Mouse (Mus musculus) cerebellum, adult 8-10 months (tissue): ENCODE results near the gene Rora.

Experiments
- DNase-seq: peaks from one replicate; pipeline ENCODE4 v3.0.0; 2022

Gene Rora

DNA sequence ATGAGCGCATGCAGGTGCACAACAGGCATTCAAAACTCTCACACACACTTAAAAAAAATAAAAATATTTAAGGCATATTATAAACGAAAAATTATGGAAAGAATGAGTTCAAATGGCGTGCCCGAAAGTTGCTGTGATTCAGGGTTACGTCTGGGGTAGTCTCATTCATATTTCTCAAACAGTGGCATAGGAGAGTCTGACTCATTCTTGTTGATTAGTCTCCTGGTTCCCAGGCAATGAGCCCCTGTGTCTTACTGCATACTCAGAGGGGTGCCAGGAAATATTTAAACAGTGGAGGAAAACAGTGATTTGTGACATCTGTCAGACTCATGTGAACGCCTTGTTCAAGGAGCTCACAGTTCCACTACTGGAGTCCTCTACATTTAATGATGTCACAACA is 316.5 kb downstream of the Rora start:
- no peak for DNase-seq

DNA sequence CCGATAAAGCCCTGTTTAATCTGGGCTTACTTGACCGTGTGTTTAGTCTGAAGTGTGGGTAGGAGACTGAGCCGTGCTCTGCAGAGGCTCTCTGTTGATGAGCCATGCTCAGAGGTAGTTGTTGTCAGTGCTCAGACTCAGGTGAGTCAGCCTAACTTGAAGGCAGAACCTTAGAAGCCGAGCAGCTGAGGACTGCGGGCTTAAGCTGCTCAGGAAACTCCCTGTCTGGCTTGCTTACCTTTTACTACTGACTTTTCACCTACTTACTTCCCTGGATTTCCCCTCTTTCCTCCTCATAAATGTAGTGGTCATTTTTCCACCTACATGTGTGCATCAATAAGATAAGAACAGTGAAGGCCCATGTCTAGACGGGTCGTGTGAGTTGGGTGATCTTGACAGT is 318.7 kb downstream of the Rora start:
- no peak for DNase-seq

DNA sequence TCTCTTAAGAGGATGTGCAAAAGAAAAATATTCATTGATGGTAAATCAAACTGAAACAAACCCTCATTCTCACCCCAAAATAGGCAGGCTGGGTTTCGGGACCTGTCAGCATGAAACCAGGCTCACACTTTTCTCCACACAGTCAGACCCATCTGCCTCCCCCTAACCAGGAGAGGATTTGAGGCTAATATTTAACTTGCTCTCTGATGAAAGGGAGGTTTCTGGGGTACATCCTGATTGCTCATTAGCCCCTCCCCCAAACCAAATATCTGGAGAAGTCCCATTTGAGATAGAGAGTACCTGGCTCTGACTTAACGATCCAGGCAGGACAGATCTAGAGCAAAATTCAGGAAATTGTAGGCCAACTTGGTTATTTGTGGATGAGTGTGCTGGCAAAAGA is 320.9 kb downstream of the Rora start:
- DNase-seq, result no peak

DNA sequence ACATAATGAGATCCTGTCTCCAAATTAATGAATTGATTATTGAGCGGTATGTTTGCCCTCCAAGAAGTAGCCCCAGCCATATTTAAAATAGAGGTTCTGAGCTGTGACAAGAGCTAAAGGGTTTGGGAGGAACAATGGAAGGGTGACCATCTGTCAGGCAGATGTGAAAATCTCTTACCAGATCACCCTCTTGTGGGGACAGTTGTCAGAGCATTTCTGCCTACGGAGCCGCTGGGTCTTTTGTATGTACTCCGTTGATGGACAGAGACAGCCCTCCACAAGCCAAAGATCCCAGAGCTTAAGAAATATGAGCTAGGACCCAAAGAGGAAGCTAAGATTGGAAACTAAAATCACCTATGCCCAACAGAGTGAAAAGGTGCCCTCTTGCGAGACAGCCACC is 322.6 kb downstream of the Rora start:
- DNase-seq, result no peak

DNA sequence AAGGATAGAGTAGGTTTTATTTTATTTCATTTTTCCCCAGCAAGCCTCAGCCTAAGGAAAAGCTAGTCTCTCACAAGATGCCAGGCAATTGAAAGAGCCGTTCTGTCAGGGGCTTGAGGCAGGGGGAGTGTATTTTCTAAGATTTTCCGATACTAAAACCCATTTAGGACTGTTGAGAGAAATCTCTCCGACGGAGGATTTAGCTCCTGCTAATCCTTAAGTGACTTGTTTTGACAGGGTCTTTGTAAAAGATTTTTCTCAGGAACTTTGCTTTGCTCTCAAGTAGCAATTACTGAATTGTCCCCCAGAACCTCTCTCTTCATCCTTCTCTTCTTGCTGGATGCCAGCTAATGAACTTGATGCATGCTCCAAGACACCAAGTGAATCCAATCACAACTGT is 323.3 kb downstream of the Rora start:
- DNase-seq, result no peak

DNA sequence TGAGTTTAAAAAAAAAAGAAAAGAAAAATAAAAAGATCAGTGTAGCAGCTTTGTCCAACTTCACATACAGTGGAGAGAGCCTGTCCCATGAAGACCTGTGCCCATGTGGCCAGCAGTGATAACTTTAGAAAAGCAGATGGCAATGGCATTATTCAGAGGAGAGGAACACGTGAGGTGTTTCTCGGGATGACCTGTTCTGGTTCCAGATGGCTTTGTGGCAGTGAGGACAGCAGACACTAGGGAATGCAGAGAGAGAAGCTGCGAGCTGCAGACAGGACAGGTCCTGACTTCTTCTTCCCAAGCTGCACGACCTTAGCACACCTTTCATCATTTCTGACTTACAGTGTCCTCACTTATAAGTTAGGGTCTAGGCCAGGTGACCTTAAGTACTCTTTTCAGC is 325.1 kb downstream of the Rora start:
- DNase-seq, result no peak

DNA sequence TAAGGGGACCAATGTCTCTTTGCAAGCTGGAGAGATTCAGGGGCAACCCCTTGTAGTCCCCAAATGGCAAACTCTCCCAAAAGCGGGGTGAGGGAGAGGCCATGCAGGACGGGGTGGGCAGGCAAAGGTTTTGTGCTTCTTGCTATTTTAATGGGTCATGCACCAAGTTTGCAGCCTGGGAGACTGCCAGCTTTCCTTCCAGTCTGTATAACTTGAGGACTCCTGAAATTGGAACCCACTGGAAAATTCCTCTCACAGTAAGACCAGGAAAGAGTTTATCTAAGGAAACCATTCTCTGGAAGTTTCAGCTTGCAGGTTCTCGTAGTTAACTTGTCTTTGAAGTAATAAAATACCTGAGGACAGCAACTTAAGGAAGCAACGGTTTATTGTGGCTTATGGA is 326.5 kb downstream of the Rora start:
- DNase-seq, result no peak

DNA sequence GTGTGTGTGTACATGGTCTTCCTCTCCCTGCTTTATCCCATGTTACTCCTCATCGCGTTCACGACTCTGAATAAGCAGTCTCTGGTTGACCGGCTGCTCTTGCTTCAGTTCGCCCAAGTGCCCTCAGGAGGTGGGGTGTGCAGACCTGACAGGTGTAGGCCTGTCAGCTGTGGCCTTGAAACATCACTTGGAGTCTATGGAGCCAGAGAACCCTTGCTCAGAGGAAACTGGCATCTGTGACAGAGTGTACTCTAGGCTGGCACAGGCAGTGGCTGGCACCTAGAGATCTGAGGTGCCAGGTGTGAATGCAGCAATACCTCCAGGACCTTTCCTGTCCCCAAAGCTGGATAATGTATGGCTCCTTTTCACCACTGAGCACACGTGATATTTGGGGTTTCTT is 331.5 kb downstream of the Rora start:
- DNase-seq, result no peak

DNA sequence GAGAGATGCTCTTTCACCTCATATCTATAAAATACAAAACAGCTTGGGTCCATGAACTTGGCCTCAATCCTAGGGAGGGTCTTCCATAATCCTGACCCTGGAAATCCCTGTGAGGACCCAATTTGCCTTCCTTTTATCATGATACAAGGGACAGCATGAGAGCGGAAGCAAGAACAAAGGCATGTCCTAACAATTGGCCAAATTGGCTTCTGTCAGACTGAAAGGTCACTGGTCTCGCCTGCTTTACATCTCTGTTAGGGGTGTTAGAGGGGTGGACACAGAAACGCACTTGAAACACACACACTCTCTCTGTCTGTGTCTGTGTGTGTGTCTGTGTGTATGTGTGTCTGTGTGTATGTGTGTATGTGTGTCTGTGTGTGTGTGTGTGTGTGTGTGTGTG is 332.2 kb downstream of the Rora start:
- no peak for DNase-seq

DNA sequence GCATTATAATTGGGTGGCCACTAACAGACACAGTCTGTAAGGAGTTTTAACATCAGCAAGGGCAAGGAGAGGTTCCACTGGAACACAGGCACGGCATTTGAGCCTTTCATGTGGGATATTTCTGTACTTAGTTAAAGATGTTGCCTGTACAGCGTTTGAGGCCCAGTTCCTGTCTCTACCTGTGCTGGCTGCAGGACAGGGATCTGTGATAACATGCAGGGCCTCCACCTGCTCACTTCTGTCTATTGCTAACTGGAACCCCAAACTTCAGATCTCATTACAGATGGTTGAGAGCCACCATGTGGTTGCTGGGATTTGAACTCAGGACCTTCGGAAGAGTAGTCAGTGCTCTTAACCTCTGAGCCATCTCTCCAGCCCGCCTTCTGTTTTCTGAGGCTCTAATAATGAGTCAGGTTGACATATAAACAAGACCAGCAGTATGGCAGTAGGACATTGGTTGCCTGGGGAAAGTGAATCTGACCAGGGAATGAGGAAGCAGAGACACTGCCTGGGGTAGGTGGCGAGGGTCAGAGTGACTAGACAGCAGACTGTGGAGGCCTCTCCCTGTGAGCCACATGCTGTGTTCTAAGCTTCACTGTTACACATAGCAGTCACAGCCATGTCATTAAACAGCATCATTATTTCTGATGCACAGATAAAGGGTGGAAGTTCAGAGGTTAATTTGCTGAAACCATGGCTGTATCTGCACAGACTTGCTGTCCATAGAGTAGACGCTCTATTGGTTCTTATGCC is 333.9 kb downstream of the Rora start:
- DNase-seq, result no peak

DNA sequence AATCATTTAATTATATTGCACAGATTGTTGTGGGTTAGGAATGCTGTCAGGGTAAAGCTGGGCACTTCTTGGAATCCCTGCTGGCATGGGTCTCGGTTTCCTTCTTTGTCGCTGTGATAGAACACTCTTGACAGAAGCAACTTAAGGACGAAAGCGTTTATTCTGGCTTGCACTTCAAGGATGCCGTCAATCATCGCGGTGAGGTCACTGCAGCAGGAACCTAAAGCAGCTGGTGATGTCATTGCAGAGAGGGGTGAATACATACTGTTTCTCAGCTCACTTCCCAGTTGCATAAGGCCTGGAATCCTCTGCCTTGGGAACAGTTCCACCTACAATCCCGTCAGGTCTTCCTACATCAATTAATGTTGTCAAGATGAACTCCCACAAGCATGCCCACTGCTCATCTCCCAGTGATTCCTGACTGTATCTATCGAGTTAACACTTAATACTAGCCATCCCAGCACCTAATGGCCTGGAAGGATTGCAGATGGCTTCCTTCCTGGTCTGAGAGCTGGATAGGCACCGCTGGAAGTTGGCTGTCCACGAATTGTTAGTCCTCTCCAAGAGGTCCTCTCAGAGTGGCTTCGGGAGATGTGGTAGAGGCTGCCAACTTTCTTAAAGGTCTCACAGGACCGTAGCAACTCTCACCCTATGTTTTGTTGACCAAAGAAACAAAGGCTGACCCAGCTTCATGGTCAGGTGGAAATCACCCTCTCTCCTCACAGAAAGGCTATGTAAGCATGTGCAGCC is 334.8 kb downstream of the Rora start:
- DNase-seq, result no peak

DNA sequence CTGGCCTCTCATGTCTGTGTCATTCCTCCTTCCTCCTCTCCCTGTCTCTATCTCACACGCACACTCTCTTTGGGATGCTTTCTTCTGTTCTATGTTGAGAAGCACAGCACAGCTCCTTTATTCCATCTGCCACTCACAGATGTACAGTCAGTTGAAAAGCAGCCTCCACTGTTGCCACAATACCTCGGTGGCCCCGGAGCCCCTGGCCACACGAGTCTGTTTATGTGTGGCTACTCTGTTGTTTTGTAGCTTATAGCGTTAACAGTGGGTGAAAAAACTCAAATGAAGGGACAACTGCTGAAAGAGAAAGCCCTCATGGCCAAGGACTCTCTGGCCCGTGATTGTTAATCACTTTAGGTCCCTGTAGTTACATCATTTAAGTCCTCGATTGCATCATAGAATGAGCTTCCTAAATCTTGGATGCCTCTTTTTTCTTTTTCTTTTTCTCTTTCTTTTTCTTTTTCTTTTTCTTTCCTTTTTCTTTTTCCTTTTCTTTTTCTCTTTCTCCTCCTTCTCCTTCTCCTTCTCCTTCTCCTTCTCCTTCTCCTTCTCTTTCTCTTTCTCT is 336.4 kb downstream of the Rora start:
- DNase-seq, result no peak

DNA sequence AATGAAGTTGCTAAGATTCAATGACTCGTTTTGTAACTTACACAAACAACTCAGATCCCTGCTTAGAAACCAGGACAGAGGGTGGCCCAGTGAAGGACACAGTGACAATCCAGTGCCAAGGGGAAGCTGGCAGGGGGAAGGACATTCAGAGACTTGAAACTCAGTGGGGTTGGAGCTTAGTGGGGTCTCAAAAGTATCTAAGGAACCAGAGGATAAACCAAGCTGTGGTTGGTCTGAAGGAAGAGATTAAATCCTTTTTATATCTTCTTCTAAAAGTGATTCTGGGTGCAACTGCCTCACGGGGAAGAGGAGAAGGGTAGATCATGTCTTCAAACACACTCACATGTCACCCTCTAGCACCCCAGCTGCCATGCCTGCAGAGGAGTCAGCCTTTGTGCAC is 340.3 kb downstream of the Rora start:
- no peak for DNase-seq

DNA sequence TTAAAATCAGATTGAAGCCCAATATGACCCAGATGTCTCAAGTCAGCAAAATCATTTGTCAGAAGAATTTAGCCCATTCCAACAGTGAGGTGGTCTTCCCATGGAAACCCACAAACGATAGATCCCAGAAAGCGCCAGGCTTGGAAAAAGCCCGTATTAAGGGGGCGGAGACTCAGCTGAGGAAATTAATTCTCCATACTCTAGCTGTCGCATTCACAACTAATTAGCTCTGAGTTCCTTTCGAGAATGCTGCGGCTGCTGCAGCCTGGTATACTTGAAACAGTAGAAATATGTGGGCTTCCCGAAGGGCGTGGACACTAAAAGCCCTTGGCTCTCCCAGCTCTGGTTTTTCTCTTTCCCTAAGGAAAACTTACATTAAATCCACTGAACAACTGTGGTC is 345.4 kb downstream of the Rora start:
- no peak for DNase-seq

DNA sequence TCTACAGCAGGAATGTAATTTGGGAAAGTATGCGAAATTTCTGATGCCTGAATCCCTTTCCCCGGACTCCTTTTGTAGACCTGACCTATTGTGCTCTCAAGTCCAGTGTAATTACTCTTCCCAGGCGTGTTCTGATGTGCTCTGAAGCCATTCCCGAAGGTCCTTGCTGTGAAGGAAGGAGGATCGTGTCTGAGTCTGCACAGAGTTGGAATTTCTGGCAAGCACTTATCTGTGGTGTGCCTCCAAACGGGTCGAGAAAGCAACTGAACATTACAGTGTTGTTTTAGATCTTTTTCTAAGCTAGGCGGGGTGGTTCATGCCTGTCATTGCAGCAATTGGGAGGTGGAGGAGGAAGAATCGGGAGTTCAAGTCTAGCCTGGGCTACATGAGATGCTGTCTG is 350.9 kb downstream of the Rora start:
- DNase-seq, result no peak

DNA sequence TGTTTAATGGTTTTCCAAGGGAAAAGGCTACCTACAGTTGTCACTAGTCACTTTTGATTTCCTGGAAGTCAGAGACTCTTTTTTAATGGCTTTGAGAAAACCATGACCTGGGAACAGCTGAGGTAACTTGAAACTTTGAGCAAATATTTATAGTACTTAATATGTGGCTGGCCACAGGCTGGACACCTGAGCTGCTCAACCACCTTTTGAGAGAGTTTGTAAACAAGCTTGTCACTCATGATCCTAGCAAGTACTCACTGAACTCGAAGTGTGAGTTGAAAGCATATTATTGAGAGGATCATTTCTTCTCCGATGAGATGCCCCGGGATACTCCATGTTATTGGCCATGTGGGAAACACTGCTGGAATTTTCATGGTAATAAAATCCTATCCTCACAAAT is 353.1 kb downstream of the Rora start:
- DNase-seq, result no peak

DNA sequence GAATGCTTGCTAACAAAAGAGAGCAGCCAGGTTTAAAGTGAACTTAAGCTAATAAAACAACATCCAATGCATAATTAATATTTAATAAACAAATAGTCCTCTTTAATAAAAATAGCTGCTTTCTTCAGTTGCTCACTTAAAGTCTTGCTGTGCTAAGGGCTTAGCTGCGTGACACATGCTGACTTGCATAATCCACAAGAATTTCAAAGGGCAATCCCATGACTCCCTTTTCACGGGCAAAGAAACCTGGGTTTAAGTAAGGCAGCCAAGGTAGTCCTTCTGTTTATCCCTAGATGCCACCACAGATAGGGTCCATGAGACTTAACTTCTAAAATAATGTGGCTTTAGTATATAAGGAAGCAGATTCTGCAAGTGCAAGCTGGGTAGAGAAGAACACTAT is 355.1 kb downstream of the Rora start:
- no peak for DNase-seq

DNA sequence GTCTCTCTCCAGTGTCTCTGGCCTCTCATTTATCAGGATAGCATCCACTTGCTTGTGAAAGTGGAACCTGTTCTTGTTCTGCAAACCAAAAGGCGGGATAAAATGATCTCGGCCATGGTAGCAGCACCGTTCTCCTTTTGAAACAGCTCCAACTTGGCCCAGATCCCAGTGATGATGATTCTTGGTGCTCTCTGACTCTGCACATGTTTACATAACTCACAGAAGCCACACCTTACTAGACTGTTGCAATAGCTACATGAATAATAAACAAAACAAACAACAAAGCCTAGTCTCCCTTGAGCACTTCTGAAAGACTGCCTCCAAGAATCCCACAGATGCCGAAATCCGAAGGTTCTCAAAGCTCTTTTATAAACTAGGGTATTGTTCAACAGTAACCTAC is 357.3 kb downstream of the Rora start:
- DNase-seq, result peak; percentile 63

DNA sequence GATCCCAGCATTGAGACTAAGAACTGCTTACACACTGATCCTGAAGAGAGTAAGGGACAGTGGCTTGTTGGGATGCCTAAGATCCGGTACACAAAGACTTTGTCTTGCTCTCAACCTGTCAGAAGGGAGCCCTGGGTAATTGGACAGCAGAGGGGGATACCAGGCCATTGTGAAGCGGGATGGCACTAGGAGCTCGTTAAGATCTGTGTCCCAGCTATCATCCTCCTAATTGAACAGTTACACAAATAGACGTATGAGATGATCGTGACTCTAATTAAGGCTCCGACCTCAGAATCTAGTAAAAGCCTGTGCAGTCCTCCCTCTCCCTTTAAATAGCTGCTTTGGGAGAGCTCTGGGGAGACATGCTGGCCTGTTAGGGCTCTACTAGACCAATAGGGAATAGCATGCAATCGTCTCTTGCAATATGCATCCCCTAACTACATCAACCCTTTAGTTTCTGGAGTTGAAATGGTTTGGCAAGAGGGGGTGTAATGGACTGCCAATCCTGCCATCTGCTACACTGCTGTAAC is 359.7 kb downstream of the Rora start:
- DNase-seq, result no peak

DNA sequence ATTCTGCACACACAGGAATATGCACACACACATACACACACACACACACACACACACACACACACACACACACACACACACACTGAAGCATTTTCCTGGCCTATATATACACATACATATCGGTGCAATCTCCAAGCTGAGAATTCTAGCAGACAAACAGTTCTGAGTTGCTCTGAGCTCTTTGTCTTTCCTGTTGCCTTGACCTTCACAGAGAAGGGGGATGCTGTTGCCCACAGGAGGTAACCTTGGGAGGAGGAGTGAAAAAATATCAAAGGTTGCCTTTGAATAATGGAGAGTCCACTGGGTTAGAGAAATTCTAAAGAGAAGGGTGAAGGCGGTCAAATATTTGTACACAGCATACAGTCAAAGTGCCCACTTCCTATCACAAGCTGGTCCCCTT is 360.6 kb downstream of the Rora start:
- no peak for DNase-seq

DNA sequence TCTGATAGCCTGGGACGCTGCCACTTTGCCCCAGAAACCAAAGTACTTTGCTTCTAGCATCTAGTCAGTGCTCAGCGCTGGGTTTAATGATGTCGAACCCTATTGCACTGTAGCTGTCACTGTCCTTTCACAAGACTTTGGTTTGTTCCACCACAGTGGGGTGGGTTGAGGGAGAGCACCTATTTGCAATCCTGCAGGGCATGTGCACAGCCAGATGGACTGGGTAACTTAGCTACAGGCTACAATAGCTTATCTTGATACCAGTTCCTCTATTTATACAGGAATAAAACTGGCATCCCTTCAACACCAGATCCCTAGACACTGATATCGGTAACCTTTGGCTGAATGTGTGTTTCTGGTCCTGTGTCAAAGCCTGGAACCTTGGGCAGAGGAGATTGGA is 366.8 kb downstream of the Rora start:
- DNase-seq, result no peak

DNA sequence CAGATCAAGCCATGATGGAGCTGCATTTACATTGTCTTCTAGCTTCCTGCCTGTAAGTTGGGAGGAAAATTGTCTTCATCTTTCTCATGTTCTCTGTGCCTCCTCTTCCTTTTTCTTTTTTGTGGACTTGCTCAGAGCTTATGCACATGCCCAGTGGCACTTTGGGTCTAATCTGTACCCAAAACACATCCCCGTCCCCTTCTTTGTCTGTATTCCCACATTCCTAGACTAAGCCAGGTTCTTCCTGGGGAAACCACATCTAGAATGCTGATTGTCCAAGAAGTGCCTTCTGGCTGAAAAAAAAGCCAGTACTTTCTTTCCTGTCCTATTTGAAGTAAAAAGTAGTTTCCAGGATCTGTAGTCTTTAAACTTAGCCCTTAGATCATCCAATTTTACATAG is 367.9 kb downstream of the Rora start:
- DNase-seq, result no peak

DNA sequence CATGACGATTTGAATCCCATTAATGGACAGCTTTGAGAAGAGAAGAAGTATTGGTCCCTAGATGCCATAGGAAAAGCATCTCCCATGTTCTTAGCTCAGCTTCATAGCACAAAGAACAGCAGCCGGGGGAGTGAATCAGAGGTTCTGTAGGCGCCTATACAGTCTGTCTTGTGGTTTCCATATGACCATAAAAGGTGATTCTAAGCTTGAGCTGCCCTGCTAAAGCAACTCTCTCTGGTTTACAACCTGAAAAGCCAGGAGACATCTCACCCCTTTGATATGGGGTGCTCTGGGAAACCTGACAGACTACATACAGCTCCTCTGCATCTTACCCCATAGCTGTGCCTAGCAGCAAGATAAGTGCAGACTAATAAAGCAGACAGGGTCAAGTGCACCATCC is 369.7 kb downstream of the Rora start:
- no peak for DNase-seq

DNA sequence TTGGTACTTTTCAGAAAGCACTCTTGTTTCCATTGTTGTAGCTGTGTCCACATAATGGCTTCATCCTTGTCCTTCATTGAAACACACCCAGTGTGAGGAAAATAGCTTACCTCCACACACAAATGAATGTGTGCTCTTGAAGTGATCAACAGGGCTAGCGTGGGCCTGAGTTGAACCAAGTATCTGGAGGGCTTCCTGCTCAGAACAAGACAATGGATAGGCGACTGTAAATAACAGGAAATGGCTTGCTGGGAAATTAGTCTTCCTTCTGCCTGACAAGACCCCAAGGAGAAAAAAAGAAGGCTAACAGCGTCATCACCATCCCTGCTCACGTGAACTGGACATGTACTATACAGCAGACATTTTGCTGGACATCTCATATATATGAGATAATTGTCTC is 374.6 kb downstream of the Rora start:
- DNase-seq, result no peak
